Mouse (Mus musculus): ENCODE results near the gene Aoc1.

DNA sequence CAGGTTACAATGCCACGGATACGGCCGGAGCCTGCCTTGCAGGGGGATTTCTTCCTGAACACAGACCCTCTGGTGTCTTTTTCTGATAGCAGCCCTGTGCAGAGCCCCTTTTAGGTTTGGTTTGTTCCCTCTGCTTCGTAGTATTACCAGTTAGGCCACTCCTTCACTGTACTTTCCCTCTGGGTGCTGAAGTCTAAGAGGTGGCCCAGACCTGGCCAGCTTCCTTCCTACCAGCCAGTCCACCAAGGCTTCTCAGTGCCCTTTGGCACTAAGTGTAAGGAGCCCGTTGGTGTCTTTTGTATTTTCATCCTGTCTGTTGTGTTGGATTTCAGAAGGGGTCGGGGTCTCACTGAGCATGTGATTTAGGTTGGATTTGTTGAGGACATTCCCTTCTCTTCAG is 2.8 kb downstream of the Aoc1 start:
- no peak for TF ChIP-seq RCOR1 (conservative IDR thresholded peaks at IDR 0.05; ENCODE audit: low read depth, low read length)
- TF ChIP-seq MEF2A (IDR thresholded peaks at IDR 0.05; ENCODE audit: borderline replicate concordance, low read depth, low read length) = no peak
- no peak for TF ChIP-seq GABPA (IDR thresholded peaks at IDR 0.05; ENCODE audit: insufficient replicate concordance, low read depth, low read length)
- no peak for TF ChIP-seq MAX (IDR thresholded peaks at IDR 0.05; ENCODE audit: low read length)
- no peak for TF ChIP-seq SIN3A (IDR thresholded peaks at IDR 0.05; ENCODE audit: low read length)
- TF ChIP-seq ELF1 (IDR thresholded peaks at IDR 0.05; ENCODE audit: low read depth, low read length) = no peak

All from CH12.LX (cell line).